Mouse (Mus musculus): Measurements from ENCODE around the gene Camkk2. TPM values are rescaled to one million over a fixed set of nuclear protein-coding genes. Genes with fewer than 3 reads are reported as not detected.

Camkk2 gene
- polyA plus RNA-seq, 1 experiment from 2014 or later, result 24.3 TPM

DNA sequence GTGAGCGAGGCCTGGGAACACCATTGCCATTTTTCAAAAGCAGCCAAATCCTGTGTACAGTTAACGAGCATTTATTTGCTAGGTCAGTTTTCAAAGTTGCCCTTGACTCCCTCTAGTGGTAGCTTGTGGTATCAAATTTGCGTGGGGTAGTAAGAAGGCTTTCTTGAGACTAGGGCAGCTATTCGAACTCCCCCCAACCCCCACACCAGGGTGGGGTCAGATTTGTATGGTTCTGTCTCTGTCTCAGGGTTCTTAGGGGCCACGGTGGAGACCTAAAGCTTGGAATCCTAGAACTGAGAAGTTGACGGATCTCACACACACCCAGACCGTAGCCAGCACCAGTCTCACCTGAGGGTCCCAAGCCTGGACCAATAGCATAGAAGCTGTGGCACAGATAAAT lies 53.1 kb downstream of the Camkk2 start:
- no peaks in the 10 kb centered on the region for H3K9me3 ChIP-seq (replicated peaks)
- no peaks in the 10 kb centered on the region for H3K27me3 ChIP-seq (ENCODE audit: low read depth, poor library complexity, severe bottlenecking)
- no peak overlapping the region for H3K27ac ChIP-seq (replicated peaks)
- peak; percentile 51 for DNase-seq (ENCODE audit: low spot score)
- H3K36me3 ChIP-seq, result no peaks in the 10 kb centered on the region; the same call in 1 of the 2 replicates
- 0 out of 2 replicates have a peak, but pooled peaks cover 3% of the 10 kb centered on the region for H3K4me1 ChIP-seq
- 29% methylated on average over 7 of the region's 7 CpGs for WGBS
- no peak overlapping the region for H3K4me3 ChIP-seq

DNA sequence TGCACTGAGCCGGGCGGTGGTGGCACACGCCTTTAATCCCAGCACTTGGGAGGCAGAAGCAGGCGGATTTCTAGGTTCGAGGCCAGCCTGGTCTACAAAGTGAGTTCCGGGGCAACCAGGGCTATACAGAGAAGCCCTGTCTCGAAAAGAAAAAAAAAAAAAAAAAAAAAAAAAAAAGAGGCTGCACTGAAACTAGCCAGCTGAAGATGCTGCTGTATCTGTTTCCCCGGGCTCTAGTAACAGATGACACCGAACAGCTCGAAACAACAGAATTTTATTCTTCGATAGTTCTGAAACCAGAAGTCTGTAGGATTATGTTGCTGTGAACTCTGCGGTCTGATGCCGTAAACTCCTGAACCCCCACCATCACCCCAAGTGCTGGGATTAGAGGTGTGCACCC lies 53.8 kb downstream of the Camkk2 start:
- Histone ChIP-seq H3K36me3 (no peaks in the 10 kb centered on the region; the same call in 1 of the 2 replicates), H3K27ac (replicated peaks) (no peak overlapping the region), H3K4me1 (0 out of 2 replicates have a peak, but pooled peaks cover 3% of the 10 kb centered on the region), H3K4me3 (no peak overlapping the region), H3K27me3 (ENCODE audit: low read depth, poor library complexity, severe bottlenecking) (no peaks in the 10 kb centered on the region), H3K9me3 (replicated peaks) (no peaks in the 10 kb centered on the region)
- DNase-seq (ENCODE audit: low spot score), result no peak
- WGBS, result 92% methylated on average over 13 of the region's 13 CpGs

DNA sequence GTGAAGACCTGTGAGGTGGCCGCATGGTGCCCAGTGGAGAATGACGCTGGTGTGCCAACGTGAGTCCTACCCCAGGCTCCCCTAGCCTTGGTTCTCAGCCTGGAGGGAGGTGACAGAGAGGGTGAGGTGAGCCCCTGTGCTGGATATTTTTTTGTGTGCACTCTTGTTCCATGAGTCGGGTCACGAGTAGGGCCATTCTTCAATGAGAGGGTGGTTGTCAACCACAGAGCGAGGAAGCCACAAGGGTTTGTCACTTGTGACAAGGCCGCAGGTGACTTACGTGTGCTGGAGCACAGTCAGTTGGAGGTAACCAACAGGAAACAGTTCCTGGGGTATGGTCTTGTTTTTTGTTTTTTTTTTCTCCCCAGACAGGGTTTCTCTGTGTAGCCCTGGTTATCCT lies 60.0 kb downstream of the Camkk2 start:
- WGBS, result 95% methylated on average over 8 of the region's 8 CpGs
- H3K36me3 ChIP-seq, result no peaks in the 10 kb centered on the region
- no peaks in the 10 kb centered on the region for H3K27me3 ChIP-seq (ENCODE audit: low read depth, poor library complexity, severe bottlenecking)

DNA sequence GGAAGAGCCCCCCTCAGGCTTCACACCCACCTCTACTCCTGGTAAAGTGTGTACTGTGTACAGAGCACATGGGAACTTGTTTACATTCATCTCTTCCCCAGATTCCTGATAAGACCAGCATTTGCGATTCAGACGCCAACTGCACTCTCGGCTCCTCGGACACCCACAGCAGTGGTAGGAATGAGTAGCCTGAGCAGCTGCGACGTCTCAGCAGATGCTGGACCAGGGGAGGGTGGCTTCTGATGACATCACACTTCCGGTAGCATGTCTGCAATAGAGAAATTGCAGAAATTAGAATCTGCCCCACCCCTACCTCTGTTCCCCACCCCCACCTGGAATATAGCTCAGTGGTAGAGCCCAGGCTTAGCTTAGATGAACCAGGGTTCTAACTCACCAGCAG lies 60.8 kb downstream of the Camkk2 start:
- no peak overlapping the region for H3K4me3 ChIP-seq
- H3K36me3 ChIP-seq, result no peaks in the 10 kb centered on the region
- no peak for DNase-seq (ENCODE audit: low spot score)
- 92% methylated on average over 7 of the region's 7 CpGs for WGBS
- H3K27me3 ChIP-seq (ENCODE audit: low read depth, poor library complexity, severe bottlenecking), result no peaks in the 10 kb centered on the region
- H3K27ac ChIP-seq (replicated peaks), result no peak overlapping the region
- H3K4me1 ChIP-seq, result no peaks in the 10 kb centered on the region
- no peaks in the 10 kb centered on the region for H3K9me3 ChIP-seq (replicated peaks)

More for the DNA sequence above, 60.0 kb downstream of the Camkk2 start:
- H3K9me3 ChIP-seq (replicated peaks), result no peaks in the 10 kb centered on the region
- no peaks in the 10 kb centered on the region for H3K4me1 ChIP-seq
- no peak for DNase-seq (ENCODE audit: low spot score)
- no peak overlapping the region for H3K27ac ChIP-seq (replicated peaks)
- H3K4me3 ChIP-seq, result no peak overlapping the region

DNA sequence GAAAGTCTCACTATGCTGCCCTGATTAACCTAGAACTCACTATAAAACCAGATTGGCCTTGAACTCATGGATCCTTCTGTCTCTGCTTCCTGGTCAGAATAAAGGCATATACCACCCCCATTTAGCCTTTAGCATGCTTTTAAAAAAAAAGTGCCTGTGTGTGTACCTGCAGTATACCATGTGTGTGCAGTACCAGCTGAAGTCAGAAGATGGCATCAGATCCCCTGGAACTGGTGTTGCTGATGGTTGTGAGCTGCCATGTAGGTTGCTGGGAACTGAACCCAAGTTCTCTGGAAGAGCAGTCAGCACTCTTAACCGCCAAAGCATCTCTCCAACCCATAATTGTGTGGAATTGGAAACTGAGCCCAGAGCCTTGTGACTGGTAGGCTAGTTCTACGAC lies 62.4 kb downstream of the Camkk2 start:
- 97% methylated on average over 2 of the region's 2 CpGs for WGBS
- no peak for DNase-seq (ENCODE audit: low spot score)
- no peak overlapping the region for H3K27ac ChIP-seq (replicated peaks)
- H3K9me3 ChIP-seq (replicated peaks), result no peaks in the 10 kb centered on the region
- no peaks in the 10 kb centered on the region for H3K27me3 ChIP-seq (ENCODE audit: low read depth, poor library complexity, severe bottlenecking)
- H3K4me1 ChIP-seq, result no peaks in the 10 kb centered on the region
- no peaks in the 10 kb centered on the region for H3K36me3 ChIP-seq
- no peak overlapping the region for H3K4me3 ChIP-seq

DNA sequence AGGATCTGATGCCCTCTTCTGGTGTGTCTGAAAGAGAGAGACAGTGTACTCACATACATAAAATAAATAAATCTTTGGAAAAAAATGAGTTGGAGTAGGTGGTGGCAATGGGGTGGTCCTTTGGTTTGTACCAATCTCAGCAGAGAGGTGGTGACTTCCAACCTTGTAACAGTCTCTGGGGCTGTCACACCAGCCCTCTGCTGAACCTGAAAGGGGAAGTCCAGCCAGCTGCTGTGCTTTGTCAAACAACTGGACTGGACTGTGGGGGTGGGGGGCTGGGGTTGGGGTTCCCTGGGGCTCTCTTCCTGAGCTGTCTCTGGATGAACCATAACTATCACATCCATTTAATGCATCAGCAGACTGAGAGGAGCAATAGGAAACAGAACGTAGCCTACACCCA lies 63.5 kb downstream of the Camkk2 start:
- WGBS, result 93% methylated on average over 1 of the region's 1 CpGs
- no peak for DNase-seq (ENCODE audit: low spot score)
- H3K27ac ChIP-seq (replicated peaks), result no peak overlapping the region

DNA sequence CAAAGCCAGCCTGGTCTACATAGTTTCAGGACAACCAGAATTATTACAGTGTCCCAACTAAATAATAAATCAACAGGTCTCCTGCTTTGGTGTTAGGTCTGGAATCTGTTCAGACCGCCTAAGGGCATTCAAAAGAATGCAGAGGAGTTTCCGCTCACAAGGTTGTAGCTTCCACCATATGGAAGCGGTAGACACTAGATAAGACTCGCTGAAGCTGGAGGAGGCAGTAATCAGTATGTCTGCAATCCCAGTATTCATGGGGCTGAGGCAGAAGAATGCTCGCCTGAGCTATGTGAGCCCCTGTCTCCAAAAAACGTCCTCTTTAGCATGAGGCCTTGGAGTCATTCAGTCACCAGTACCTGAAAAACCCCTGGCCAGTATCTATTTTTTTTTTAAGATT lies 70.4 kb downstream of the Camkk2 start:
- Histone ChIP-seq H3K36me3 (no peaks in the 10 kb centered on the region), H3K27me3 (ENCODE audit: low read depth, poor library complexity, severe bottlenecking) (peaks cover 19% of the 10 kb centered on the region), H3K4me3 (no peak overlapping the region), H3K9me3 (replicated peaks) (no peaks in the 10 kb centered on the region), H3K4me1 (peaks cover 18% of the 10 kb centered on the region), H3K27ac (replicated peaks) (no peak overlapping the region)
- WGBS, result 89% methylated on average over 6 of the region's 6 CpGs
- no peak for DNase-seq (ENCODE audit: low spot score)

More for the DNA sequence above, 63.5 kb downstream of the Camkk2 start:
- H3K4me1 ChIP-seq, result no peaks in the 10 kb centered on the region
- no peak overlapping the region for H3K4me3 ChIP-seq
- H3K9me3 ChIP-seq (replicated peaks), result no peaks in the 10 kb centered on the region
- H3K36me3 ChIP-seq, result no peaks in the 10 kb centered on the region
- no peaks in the 10 kb centered on the region for H3K27me3 ChIP-seq (ENCODE audit: low read depth, poor library complexity, severe bottlenecking)

DNA sequence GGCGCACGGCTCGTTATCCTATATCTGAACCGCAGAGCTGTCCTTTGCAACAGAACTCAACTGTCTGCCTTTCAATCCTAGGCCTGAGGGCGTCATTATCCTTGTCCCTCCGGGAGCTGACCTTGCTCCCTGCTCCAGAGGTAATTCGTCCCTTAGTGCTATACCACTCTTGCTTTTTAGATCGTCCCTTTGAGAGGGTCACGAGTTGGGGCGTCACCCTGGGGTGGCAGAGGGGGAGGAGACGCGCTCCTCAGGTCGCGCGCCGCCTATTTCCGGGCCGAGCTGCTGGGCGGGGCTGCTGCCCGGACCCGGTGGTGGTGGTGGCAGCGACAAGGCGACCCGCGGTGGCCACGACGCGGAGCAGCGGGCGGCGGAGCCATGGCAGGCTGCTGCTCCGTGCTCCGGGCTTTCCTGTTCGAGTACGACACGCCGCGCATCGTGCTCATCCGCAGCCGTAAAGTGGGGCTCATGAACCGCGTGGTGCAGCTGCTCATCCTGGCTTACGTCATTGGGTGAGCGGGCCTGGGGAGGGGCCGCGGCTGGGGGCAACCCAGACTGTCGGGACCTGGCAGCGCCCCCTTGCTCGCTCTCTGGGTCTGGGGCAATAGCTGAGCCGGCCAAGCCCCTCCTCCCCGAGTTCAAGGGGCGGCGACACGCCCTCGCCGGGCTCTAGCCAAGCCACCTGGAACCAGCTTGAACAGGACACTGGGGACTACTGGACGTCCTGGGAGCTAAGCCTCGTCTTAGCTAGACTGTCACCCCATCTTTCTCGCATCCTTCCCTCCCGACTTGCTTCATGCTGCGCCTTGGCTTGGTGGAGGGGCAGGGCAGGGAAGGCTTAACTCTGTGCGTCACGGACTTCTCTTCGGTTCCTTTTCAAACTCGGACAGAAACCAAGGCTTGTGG lies 71.7 kb downstream of the Camkk2 start, which contains the start of gene P2rx4:
TSS of gene P2rx4 (plus strand) at position 269 of the 906 bp plus-strand sequence.
- 1% methylated on average over 66 of the region's 66 CpGs for WGBS

DNA sequence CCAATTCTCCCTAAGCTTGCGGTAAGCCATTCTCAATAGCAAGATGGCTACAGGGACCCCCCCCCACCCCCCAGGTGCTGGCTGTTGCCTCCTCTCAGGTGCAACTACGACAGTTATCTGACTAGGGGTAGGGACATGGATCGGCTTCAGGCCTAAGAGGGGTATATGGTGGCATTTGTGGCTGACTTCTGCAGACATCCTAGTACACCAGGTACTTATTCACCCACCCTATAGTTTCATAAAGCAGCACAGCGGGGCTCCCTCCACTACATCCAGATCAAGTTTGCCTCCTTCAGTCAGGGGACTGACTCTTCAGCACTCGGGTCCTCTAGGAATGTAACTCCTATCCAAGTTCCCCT lies 72.3 kb downstream of the Camkk2 start:
- WGBS, result 46% methylated on average over 5 of the region's 5 CpGs
- Histone ChIP-seq H3K27ac (replicated peaks) (peak overlapping the region; percentile 88), H3K36me3 (no peaks in the 10 kb centered on the region), H3K9me3 (replicated peaks) (no peaks in the 10 kb centered on the region), H3K4me1 (peaks cover 18% of the 10 kb centered on the region), H3K27me3 (ENCODE audit: low read depth, poor library complexity, severe bottlenecking) (peaks cover 19% of the 10 kb centered on the region), H3K4me3 (peak overlapping the region; percentile 77)
- DNase-seq (ENCODE audit: low spot score), result no peak

More for the DNA sequence above, 71.7 kb downstream of the Camkk2 start, which contains the start of gene P2rx4:
- Histone ChIP-seq H3K36me3 (no peaks in the 10 kb centered on the region), H3K27ac (replicated peaks) (peak within 1 kb of the TSS; percentile 88), H3K9me3 (replicated peaks) (no peaks in the 10 kb centered on the region), H3K27me3 (ENCODE audit: low read depth, poor library complexity, severe bottlenecking) (peaks cover 19% of the 10 kb centered on the region), H3K4me1 (peaks cover 18% of the 10 kb centered on the region), H3K4me3 (peak within 1 kb of the TSS; percentile 77)
- peak; percentile 79 for DNase-seq (ENCODE audit: low spot score)

DNA sequence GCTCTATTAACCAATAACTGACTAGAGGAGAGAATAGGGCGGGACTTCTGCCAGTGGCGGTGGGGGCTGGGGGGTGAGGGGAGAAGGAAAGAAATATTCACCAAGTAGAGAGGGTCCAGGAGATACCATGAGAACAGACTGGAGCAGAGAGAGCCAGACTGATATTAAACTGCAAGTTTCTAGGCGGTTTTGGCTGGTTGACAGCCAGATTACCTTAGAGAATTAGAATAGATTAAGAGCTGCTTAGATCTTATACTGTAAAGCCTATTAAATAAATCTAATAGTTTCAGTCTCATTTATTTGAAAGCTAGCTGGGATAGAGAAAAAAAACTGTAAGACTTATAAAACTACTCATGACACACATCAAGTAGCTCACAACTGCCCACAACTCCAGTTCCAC lies 74.0 kb downstream of the Camkk2 start:
- H3K9me3 ChIP-seq (replicated peaks), result no peaks in the 10 kb centered on the region
- H3K27me3 ChIP-seq (ENCODE audit: low read depth, poor library complexity, severe bottlenecking), result peaks cover 19% of the 10 kb centered on the region
- no peak overlapping the region for H3K4me3 ChIP-seq
- H3K4me1 ChIP-seq, result peaks cover 18% of the 10 kb centered on the region
- 85% methylated on average over 3 of the region's 3 CpGs for WGBS
- no peak for DNase-seq (ENCODE audit: low spot score)
- H3K27ac ChIP-seq (replicated peaks), result no peak overlapping the region
- no peaks in the 10 kb centered on the region for H3K36me3 ChIP-seq

DNA sequence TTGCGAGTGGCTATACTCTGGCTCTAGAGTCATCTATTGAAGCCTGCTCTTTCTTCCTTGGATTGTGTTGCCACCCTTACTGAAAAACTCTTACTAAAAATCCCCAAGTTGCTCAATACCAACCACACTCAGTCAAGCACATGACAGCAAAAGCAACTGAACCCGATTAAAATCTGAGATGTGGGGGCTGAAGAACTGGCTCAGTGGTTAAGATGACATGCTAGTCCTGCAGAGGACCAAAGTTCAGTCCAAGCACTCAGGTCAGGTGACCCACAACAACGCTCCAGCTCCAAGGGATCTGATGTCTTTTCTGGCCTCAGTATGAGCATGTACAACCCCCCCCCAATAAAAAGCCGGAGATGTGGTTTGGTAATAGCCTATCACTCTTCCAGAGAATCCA lies 74.6 kb downstream of the Camkk2 start:
- 91% methylated on average over 4 of the region's 4 CpGs for WGBS
- H3K27ac ChIP-seq (replicated peaks), result no peak overlapping the region
- no peak overlapping the region for H3K4me3 ChIP-seq
- DNase-seq (ENCODE audit: low spot score), result no peak
- H3K36me3 ChIP-seq, result no peaks in the 10 kb centered on the region
- peaks cover 18% of the 10 kb centered on the region for H3K4me1 ChIP-seq
- peaks cover 19% of the 10 kb centered on the region for H3K27me3 ChIP-seq (ENCODE audit: low read depth, poor library complexity, severe bottlenecking)
- H3K9me3 ChIP-seq (replicated peaks), result no peaks in the 10 kb centered on the region

DNA sequence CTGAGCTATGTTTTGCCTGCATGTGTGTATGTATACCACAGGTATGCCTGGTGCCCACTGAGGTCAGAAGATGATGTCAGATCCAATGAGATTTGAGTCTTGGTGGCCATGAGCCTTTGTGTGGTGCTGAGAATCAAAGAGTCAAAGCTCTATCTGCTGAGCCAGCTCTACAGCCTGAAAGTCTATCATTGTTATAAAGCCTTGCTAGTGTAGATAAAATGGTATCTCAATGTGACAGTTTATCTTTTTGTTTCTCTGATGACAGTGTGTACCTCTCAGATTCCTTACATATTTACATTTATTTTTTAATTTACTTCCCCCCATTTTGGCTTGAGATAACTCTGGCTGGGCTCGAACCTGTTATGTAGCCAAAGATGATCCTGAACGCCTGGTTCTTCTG lies 75.6 kb downstream of the Camkk2 start:
- 94% methylated on average over 2 of the region's 2 CpGs for WGBS
- H3K4me1 ChIP-seq, result peaks cover 18% of the 10 kb centered on the region

DNA sequence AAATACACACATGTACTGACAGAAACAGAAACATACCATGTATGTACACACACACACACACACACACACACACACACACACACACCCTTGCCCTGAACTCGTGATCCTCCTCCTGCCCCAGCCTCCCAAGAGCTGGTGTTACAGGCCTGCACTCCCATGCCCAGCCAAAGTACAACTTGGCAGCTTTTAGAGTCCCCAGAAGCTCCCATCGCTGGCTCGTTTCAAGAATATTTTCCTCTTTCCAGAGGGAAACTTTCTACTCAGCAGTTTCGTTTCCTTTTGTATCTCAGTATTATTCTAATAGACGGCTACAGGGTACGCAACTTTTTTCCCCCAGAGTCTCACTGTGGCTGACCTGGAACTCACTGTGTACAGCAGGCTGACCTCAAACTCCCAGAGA lies 77.1 kb downstream of the Camkk2 start:
- H3K27ac ChIP-seq (replicated peaks), result no peak overlapping the region
- no peak for DNase-seq (ENCODE audit: low spot score)
- no peak overlapping the region for H3K4me3 ChIP-seq
- 84% methylated on average over 6 of the region's 6 CpGs for WGBS
- peaks cover 8% of the 10 kb centered on the region for H3K4me1 ChIP-seq
- no peaks in the 10 kb centered on the region for H3K36me3 ChIP-seq
- peaks cover 11% of the 10 kb centered on the region for H3K27me3 ChIP-seq (ENCODE audit: low read depth, poor library complexity, severe bottlenecking)
- no peaks in the 10 kb centered on the region for H3K9me3 ChIP-seq (replicated peaks)

More for the DNA sequence above, 75.6 kb downstream of the Camkk2 start:
- Histone ChIP-seq H3K36me3 (no peaks in the 10 kb centered on the region), H3K4me3 (no peak overlapping the region), H3K27ac (replicated peaks) (no peak overlapping the region), H3K9me3 (replicated peaks) (no peaks in the 10 kb centered on the region), H3K27me3 (ENCODE audit: low read depth, poor library complexity, severe bottlenecking) (peaks cover 17% of the 10 kb centered on the region)
- no peak for DNase-seq (ENCODE audit: low spot score)
